Mouse (Mus musculus): ENCODE data around the gene Nckipsd.
A peak's percentile ranks its signal among the peaks of the same experiment; 100 is the strongest.

DNA sequence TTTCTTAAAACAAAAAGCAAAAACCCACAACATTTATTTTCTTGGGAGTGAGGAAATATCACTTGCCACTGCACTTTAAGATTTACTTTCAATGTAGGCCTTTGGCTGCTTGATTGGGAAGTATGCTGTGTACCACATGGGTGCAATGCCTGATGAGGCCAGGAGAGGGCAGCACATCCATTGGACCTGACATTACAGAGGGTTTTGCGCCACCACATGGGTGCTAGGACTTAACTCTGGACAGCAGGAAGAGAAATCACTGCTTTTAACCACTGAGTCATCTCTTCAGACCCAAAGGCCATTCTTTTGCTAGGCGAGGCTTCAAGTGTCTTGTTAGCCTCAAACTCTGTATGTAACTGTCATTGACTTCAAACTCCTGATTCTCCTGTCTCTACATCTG lies 48.4 kb upstream of the Nckipsd start:
- no peak for TF ChIP-seq EP300 (IDR thresholded peaks at IDR 0.05; ENCODE audit: low read depth)
- TF ChIP-seq CTCF (IDR thresholded peaks at IDR 0.05; ENCODE audit: low read depth) = peak; percentile 93
